Mouse (Mus musculus): ENCODE data around the gene H2-DMb2. TPM values are rescaled to one million over a fixed set of nuclear protein-coding genes. Genes with fewer than 3 reads are reported as not detected.
A peak's percentile ranks its signal among the peaks of the same experiment; 100 is the strongest.

The H2-DMb2 gene
- polyA plus RNA-seq, 1 experiment from 2014 or later = 0.23 TPM

GRCm38 (mm10) chr17:34172528-34172927 is 29.4 kb downstream of the H2-DMb2 start:
- 94% methylated on average over 5 of the region's 5 CpGs for WGBS
- ATAC-seq (ENCODE audit: low FRiP score, low read depth) = no peak
- Histone ChIP-seq H3K36me3 (no peaks in the 10 kb centered on the region), H3K9me3 (peaks cover 7% of the 10 kb centered on the region; the same call in 1 of the 2 replicates), H3K4me2 (replicated peaks) (no peak overlapping the region), H3K9ac (no peak overlapping the region), H3K27me3 (replicated peaks) (no peaks in the 10 kb centered on the region), H3K4me1 (no peaks in the 10 kb centered on the region), H3K4me3 (no peak overlapping the region), H3K27ac (no peak overlapping the region)

GRCm38 (mm10) chr17:34174075-34174474 is 31.0 kb downstream of the H2-DMb2 start:
- Histone ChIP-seq H3K4me2 (replicated peaks) (no peak overlapping the region), H3K36me3 (no peaks in the 10 kb centered on the region), H3K27me3 (replicated peaks) (no peaks in the 10 kb centered on the region), H3K4me3 (no peak overlapping the region), H3K9ac (no peak overlapping the region), H3K9me3 (peaks cover 7% of the 10 kb centered on the region; the same call in 1 of the 2 replicates), H3K27ac (no peak overlapping the region), H3K4me1 (no peaks in the 10 kb centered on the region)
- ATAC-seq (ENCODE audit: low FRiP score, low read depth) = no peak
- WGBS = 73% methylated on average over 1 of the region's 1 CpGs

GRCm38 (mm10) chr17:34177179-34177578 is 34.1 kb downstream of the H2-DMb2 start:
- Histone ChIP-seq H3K4me3 (no peak overlapping the region), H3K4me2 (replicated peaks) (no peak overlapping the region), H3K9me3 (peaks cover 7% of the 10 kb centered on the region; the same call in 1 of the 2 replicates), H3K27me3 (replicated peaks) (no peaks in the 10 kb centered on the region), H3K27ac (no peak overlapping the region), H3K9ac (no peak overlapping the region), H3K4me1 (no peaks in the 10 kb centered on the region), H3K36me3 (no peaks in the 10 kb centered on the region)
- 71% methylated on average over 4 of the region's 4 CpGs for WGBS
- no peak for ATAC-seq (ENCODE audit: low FRiP score, low read depth)

DNA sequence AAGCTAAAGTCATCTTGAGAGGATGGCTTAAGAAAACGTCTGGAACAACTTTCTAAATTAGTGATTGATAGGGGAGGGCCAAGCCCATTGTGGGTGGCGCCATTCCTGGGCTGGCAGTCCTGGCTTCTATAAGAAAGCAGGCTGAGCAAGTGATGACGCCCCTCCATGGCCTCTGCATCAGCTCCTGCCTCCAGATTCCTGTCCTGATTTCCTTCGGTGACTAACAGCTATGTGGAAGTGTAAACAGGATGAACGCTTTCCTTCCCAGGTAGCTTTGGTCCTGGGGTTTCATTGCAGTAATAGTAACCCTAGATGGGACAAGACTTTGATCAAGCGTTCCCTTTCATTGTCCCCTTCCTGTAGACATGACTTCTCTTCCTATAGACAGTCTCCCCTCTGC is 35.9 kb downstream of the H2-DMb2 start:
- ATAC-seq (ENCODE audit: low FRiP score, low read depth) = no peak
- Histone ChIP-seq H3K4me2 (replicated peaks) (no peak overlapping the region), H3K9ac (no peak overlapping the region), H3K27ac (no peak overlapping the region), H3K36me3 (no peaks in the 10 kb centered on the region), H3K9me3 (peaks cover 7% of the 10 kb centered on the region; the same call in 1 of the 2 replicates), H3K27me3 (replicated peaks) (peaks cover 4% of the 10 kb centered on the region), H3K4me3 (no peak overlapping the region), H3K4me1 (no peaks in the 10 kb centered on the region)
- 71% methylated on average over 6 of the region's 6 CpGs for WGBS

GRCm38 (mm10) chr17:34179913-34180859 is 37.1 kb downstream of the H2-DMb2 start:
- Histone ChIP-seq H3K4me2 (replicated peaks) (no peak overlapping the region), H3K9me3 (peaks cover 7% of the 10 kb centered on the region; the same call in 1 of the 2 replicates), H3K9ac (no peak overlapping the region), H3K36me3 (no peaks in the 10 kb centered on the region), H3K4me3 (no peak overlapping the region), H3K27ac (no peak overlapping the region), H3K27me3 (replicated peaks) (peaks cover 7% of the 10 kb centered on the region), H3K4me1 (no peaks in the 10 kb centered on the region)
- 75% methylated on average over 13 of the region's 13 CpGs for WGBS
- ATAC-seq (ENCODE audit: low FRiP score, low read depth) = no peak

GRCm38 (mm10) chr17:34183564-34184219 is 40.6 kb downstream of the H2-DMb2 start:
- Histone ChIP-seq H3K9me3 (no peaks in the 10 kb centered on the region), H3K9ac (no peak overlapping the region), H3K27ac (no peak overlapping the region), H3K36me3 (no peaks in the 10 kb centered on the region), H3K4me2 (replicated peaks) (no peak overlapping the region), H3K4me1 (peaks cover 15% of the 10 kb centered on the region), H3K27me3 (replicated peaks) (peaks cover 39% of the 10 kb centered on the region), H3K4me3 (no peak overlapping the region)
- no peak for ATAC-seq (ENCODE audit: low FRiP score, low read depth)
- WGBS = 81% methylated on average over 15 of the region's 15 CpGs

DNA sequence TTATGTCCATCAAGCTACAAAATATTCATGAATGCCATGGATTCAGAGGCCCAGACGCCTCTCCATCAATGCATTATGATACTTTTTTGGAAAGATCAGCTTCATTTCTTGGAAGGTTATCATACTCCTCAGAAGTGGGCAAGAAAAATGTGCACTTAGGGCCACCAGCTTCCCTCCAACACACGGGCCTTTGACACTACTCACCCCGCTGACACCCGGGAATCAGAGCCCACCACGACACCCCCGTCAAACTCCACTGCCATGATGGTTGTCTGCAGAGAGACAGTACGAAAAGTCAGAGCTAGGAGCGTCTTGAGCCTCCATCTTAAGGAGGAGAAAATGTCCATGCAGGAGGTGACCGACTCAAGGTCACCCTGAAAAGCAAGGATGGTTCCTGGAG is 42.4 kb downstream of the H2-DMb2 start:
- peaks cover 55% of the 10 kb centered on the region for H3K27me3 ChIP-seq (replicated peaks)
- no peaks in the 10 kb centered on the region for H3K36me3 ChIP-seq
- no peak overlapping the region for H3K27ac ChIP-seq
- no peak overlapping the region for H3K9ac ChIP-seq
- no peak overlapping the region for H3K4me3 ChIP-seq
- no peak for ATAC-seq (ENCODE audit: low FRiP score, low read depth)
- no peak overlapping the region for H3K4me2 ChIP-seq (replicated peaks)
- WGBS = 89% methylated on average over 9 of the region's 9 CpGs
- no peaks in the 10 kb centered on the region for H3K9me3 ChIP-seq
- H3K4me1 ChIP-seq = peaks cover 15% of the 10 kb centered on the region

DNA sequence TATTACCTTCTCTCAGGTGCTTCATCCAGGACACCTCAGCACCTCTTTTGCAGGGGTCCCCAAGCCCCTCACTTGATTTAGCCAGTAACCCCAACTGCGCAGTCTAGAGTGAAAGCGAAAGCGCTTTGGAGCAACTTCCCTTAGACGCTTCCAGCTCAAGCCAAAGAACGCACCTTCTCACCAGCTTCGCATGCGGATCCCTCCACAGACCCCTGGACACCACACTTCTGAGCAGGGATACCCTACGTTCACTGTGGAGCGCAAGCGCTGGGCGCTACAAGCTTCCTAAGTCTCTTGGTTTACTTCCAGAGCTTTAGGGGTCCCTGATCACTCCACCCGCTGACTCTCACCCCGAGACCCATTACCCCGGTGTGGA is 43.8 kb downstream of the H2-DMb2 start:
- Histone ChIP-seq H3K27me3 (replicated peaks) (peaks cover 62% of the 10 kb centered on the region), H3K9me3 (no peaks in the 10 kb centered on the region), H3K9ac (peak overlapping the region; percentile 36; the same call in 1 of the 2 replicates), H3K4me1 (peaks cover 15% of the 10 kb centered on the region), H3K36me3 (no peaks in the 10 kb centered on the region), H3K4me3 (peak overlapping the region; percentile 35), H3K27ac (no peak overlapping the region), H3K4me2 (replicated peaks) (peak overlapping the region; percentile 76)
- 5% methylated on average over 14 of the region's 14 CpGs for WGBS
- ATAC-seq (ENCODE audit: low FRiP score, low read depth) = no peak

GRCm38 (mm10) chr17:34187261-34187916 is 44.3 kb downstream of the H2-DMb2 start, which contains the start of the genes Tap1 and Psmb9:
Gene Tap1 (plus strand): TSS chr17:34187553.
Gene Psmb9 (minus strand): TSS chr17:34187764.
- Histone ChIP-seq H3K9ac (peak within 1 kb of the TSS; percentile 36), H3K4me3 (peak within 1 kb of the TSS; percentile 35), H3K9me3 (no peaks in the 10 kb centered on the region), H3K4me2 (replicated peaks) (peak within 1 kb of the TSS; percentile 76), H3K36me3 (no peaks in the 10 kb centered on the region), H3K27me3 (replicated peaks) (peaks cover 68% of the 10 kb centered on the region), H3K4me1 (peaks cover 15% of the 10 kb centered on the region), H3K27ac (no peak within 1 kb of the TSS)
- WGBS = under 1% methylated on average over 46 of the region's 46 CpGs
- peak; percentile 89 for ATAC-seq (ENCODE audit: low FRiP score, low read depth)

- no peak for ATAC-seq (ENCODE audit: low FRiP score, low read depth)
- Histone ChIP-seq H3K27ac (no peak overlapping the region), H3K4me1 (peaks cover 15% of the 10 kb centered on the region)
Measured at GRCm38 (mm10) chr17:34188010-34188409, 44.9 kb downstream of the H2-DMb2 start.

GRCm38 (mm10) chr17:34188986-34189385 is 45.9 kb downstream of the H2-DMb2 start:
- peaks cover 80% of the 10 kb centered on the region for H3K27me3 ChIP-seq (replicated peaks)
- ATAC-seq (ENCODE audit: low FRiP score, low read depth) = no peak

More at GRCm38 (mm10) chr17:34188010-34188409, 44.9 kb downstream of the H2-DMb2 start:
- Histone ChIP-seq H3K4me3 (peak overlapping the region; percentile 35), H3K9ac (peak overlapping the region; percentile 36), H3K27me3 (replicated peaks) (peaks cover 74% of the 10 kb centered on the region), H3K9me3 (no peaks in the 10 kb centered on the region), H3K36me3 (no peaks in the 10 kb centered on the region), H3K4me2 (replicated peaks) (peak overlapping the region; percentile 76)
- WGBS = 2% methylated on average over 20 of the region's 20 CpGs

DNA sequence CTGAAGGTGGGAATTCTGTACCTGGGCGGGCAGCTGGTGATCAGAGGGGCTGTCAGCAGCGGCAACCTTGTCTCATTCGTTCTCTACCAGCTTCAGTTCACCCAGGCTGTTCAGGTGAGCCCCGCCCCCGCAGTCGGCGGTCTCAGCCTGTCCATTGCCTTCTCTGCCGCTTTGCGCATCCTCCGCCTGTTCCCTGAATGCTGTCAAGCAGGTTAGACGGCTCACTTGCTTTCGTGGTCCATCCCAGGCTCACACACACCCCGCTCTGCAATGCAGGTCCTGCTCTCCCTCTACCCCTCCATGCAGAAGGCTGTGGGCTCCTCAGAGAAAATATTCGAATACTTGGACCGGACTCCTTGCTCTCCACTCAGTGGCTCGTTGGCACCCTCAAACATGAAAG is 49.7 kb downstream of the H2-DMb2 start:
- Histone ChIP-seq H3K9me3 (no peaks in the 10 kb centered on the region), H3K27me3 (replicated peaks) (peaks cover 88% of the 10 kb centered on the region), H3K4me2 (replicated peaks) (no peak overlapping the region), H3K4me3 (no peak overlapping the region), H3K36me3 (no peaks in the 10 kb centered on the region), H3K27ac (no peak overlapping the region), H3K9ac (no peak overlapping the region), H3K4me1 (peaks cover 9% of the 10 kb centered on the region)
- 22% methylated on average over 16 of the region's 16 CpGs for WGBS
- ATAC-seq (ENCODE audit: low FRiP score, low read depth) = no peak

More at GRCm38 (mm10) chr17:34188986-34189385, 45.9 kb downstream of the H2-DMb2 start:
- H3K4me2 ChIP-seq (replicated peaks) = no peak overlapping the region
- H3K4me3 ChIP-seq = no peak overlapping the region
- H3K9me3 ChIP-seq = no peaks in the 10 kb centered on the region
- no peak overlapping the region for H3K27ac ChIP-seq
- WGBS = 71% methylated on average over 6 of the region's 6 CpGs
- H3K9ac ChIP-seq = no peak overlapping the region
- peaks cover 15% of the 10 kb centered on the region for H3K4me1 ChIP-seq
- H3K36me3 ChIP-seq = no peaks in the 10 kb centered on the region
